In genomic region chr2:27476303-27477192, GRCm38 (mm10) we compare ENCODE assay signal across 8 mouse cellular contexts. TPM values are rescaled to one million over a fixed set of nuclear protein-coding genes. Genes with fewer than 3 reads are reported as not detected.
DNase-seq lines count a peak whose midpoint lies in the region; ATAC-seq and TF ChIP-seq lines count a peak whose summit lies in the region.

No protein-coding gene starts in this region.

- H3K27me3 ChIP-seq in spleen, adult 2 months (ENCODE audit: control insufficient read depth, insufficient read depth, low read length): no peaks in the 10 kb centered on the region
- no peaks in the 10 kb centered on the region for H3K27me3 ChIP-seq in embryonic facial prominence, embryonic 12.5 days
- H3K27me3 ChIP-seq in hindbrain, embryonic 14.5 days (ENCODE audit: control insufficient read depth, insufficient read depth, low read length): no peaks in the 10 kb centered on the region
- no peaks in the 10 kb centered on the region for H3K27me3 ChIP-seq in lung, embryonic 15.5 days

- ATAC-seq in embryonic facial prominence, embryonic 12.5 days (ENCODE audit: insufficient number of reproducible peaks, insufficient read depth, low FRiP score, low TSS enrichment): no peak; the same call in 1 of the 2 replicates
- ATAC-seq in hindbrain, embryonic 14.5 days (ENCODE audit: low FRiP score): no peak
- ATAC-seq in lung, embryonic 15.5 days (ENCODE audit: borderline replicate concordance, extremely low read depth, low FRiP score, low TSS enrichment): no peak

- peaks cover 26% of the 10 kb centered on the region; the same call in 1 of the 2 replicates for H3K4me1 ChIP-seq in spleen, adult 2 months (ENCODE audit: control insufficient read depth, insufficient read depth, insufficient read length)
- peaks cover 38% of the 10 kb centered on the region for H3K4me1 ChIP-seq in embryonic facial prominence, embryonic 12.5 days
- H3K4me1 ChIP-seq in hindbrain, embryonic 14.5 days (replicated peaks; ENCODE audit: control insufficient read depth, insufficient read depth, low read length): peaks cover 34% of the 10 kb centered on the region
- peaks cover 33% of the 10 kb centered on the region for H3K4me1 ChIP-seq in lung, embryonic 15.5 days

- peak overlapping the region; percentile 89 for H3K4me3 ChIP-seq in spleen, adult 2 months (ENCODE audit: extremely low read depth, insufficient read depth, insufficient read length)
- peak overlapping the region; percentile 79 for H3K4me3 ChIP-seq in embryonic facial prominence, embryonic 12.5 days
- H3K4me3 ChIP-seq in hindbrain, embryonic 14.5 days (replicated peaks; ENCODE audit: low read length): peak overlapping the region; percentile 96
- peak overlapping the region; percentile 91 for H3K4me3 ChIP-seq in lung, embryonic 15.5 days

- no peak for DNase-seq in spleen, adult 2 months (ENCODE audit: low read depth in 1 of 2, low spot score in 2 of 2)
- no peak for DNase-seq in spleen, adult 12 weeks (ENCODE audit: low spot score)
- DNase-seq in hindbrain, embryonic 14.5 days (ENCODE audit: low spot score): peak; percentile 34
- DNase-seq in thymus, postnatal 0 days (ENCODE audit: low spot score): no peak
- no peak for DNase-seq in urinary bladder, postnatal 10 days (ENCODE audit: low spot score)
- DNase-seq in right cerebral cortex, adult 2 months (ENCODE audit: low spot score in 2 of 2): no peak

- 0 out of 2 replicates have a peak overlapping the region, but pooled peaks have one; percentile 12 for H3K27ac ChIP-seq in spleen, adult 2 months (ENCODE audit: insufficient read depth, low read length)
- peak overlapping the region; percentile 93 for H3K27ac ChIP-seq in embryonic facial prominence, embryonic 12.5 days
- peak overlapping the region; percentile 96 for H3K27ac ChIP-seq in hindbrain, embryonic 14.5 days
- H3K27ac ChIP-seq in lung, embryonic 15.5 days: peak overlapping the region; percentile 98

- peak overlapping the region; percentile 64 for H3K9ac ChIP-seq in embryonic facial prominence, embryonic 12.5 days
- H3K9ac ChIP-seq in hindbrain, embryonic 14.5 days: peak overlapping the region; percentile 97
- peak overlapping the region; percentile 58 for H3K9ac ChIP-seq in lung, embryonic 15.5 days

- 31% methylated on average over 11 of the region's 11 CpGs for WGBS in spleen, adult 2 months
- 33% methylated on average over 11 of the region's 11 CpGs for WGBS in embryonic facial prominence, embryonic 12.5 days
- 27% methylated on average over 11 of the region's 11 CpGs for WGBS in hindbrain, embryonic 14.5 days
- 24% methylated on average over 11 of the region's 11 CpGs for WGBS in lung, embryonic 15.5 days

- no peaks in the 10 kb centered on the region for H3K9me3 ChIP-seq in embryonic facial prominence, embryonic 12.5 days
- H3K9me3 ChIP-seq in hindbrain, embryonic 14.5 days (ENCODE audit: control insufficient read depth, low read length): no peaks in the 10 kb centered on the region
- no peaks in the 10 kb centered on the region for H3K9me3 ChIP-seq in lung, embryonic 15.5 days

- H3K4me2 ChIP-seq in embryonic facial prominence, embryonic 12.5 days (replicated peaks): peak overlapping the region; percentile 98
- H3K4me2 ChIP-seq in hindbrain, embryonic 14.5 days (replicated peaks): peak overlapping the region; percentile 95
- H3K4me2 ChIP-seq in lung, embryonic 15.5 days: peak overlapping the region; percentile 72

- no peaks in the 10 kb centered on the region for H3K36me3 ChIP-seq in spleen, adult 2 months (ENCODE audit: control insufficient read depth, insufficient read depth, low read length)
- peaks cover 5% of the 10 kb centered on the region; the same call in 1 of the 2 replicates for H3K36me3 ChIP-seq in embryonic facial prominence, embryonic 12.5 days
- no peaks in the 10 kb centered on the region for H3K36me3 ChIP-seq in hindbrain, embryonic 14.5 days (replicated peaks; ENCODE audit: control insufficient read depth, insufficient read depth)
- no peaks in the 10 kb centered on the region for H3K36me3 ChIP-seq in lung, embryonic 15.5 days

- TF ChIP-seq CTCF in spleen, adult 2 months (IDR thresholded peaks at IDR 0.05; ENCODE audit: extremely low read depth, insufficient read depth, insufficient read length, insufficient replicate concordance): no peak

- no peak for TF ChIP-seq POLR2A in spleen, adult 2 months (IDR thresholded peaks at IDR 0.05; ENCODE audit: low read depth, low read length)

RNA-seq across cellular contexts. Expression of gene Brd3, which starts 30.9 kb away (rescaled TPM):
- 18.2 and 23.7 TPM in 2 replicates for polyA plus RNA-seq in spleen, adult 2 months (2012; rRNA removed)
- polyA plus RNA-seq in embryonic facial prominence, embryonic 12.5 days (2016; fragmentation: Nextera tagmentation; extraction: Ambion mirVana): 128 and 144 TPM in 2 replicates
- 132 and 134 TPM in 2 replicates for polyA plus RNA-seq in hindbrain, embryonic 14.5 days (2014; fragmentation: Nextera tagmentation; extraction: Ambion mirVana)
- polyA plus RNA-seq in lung, embryonic 15.5 days (2015; fragmentation: Nextera tagmentation; extraction: Ambion mirVana): 89.1 and 90.0 TPM in 2 replicates
- polyA plus RNA-seq in thymus, postnatal 0 days (2015; fragmentation: Nextera tagmentation; extraction: Ambion mirVana): 68.8 and 74.8 TPM in 2 replicates

RNA-seq across cellular contexts. Expression of gene Brd3os, which starts 34.4 kb away (rescaled TPM):
- 1.8 and 2.4 TPM in 2 replicates for polyA plus RNA-seq in spleen, adult 2 months (2012; rRNA removed)
- polyA plus RNA-seq in embryonic facial prominence, embryonic 12.5 days (2016; fragmentation: Nextera tagmentation; extraction: Ambion mirVana): 14.6 and 15.8 TPM in 2 replicates
- 43.8 and 45.9 TPM in 2 replicates for polyA plus RNA-seq in hindbrain, embryonic 14.5 days (2014; fragmentation: Nextera tagmentation; extraction: Ambion mirVana)
- polyA plus RNA-seq in lung, embryonic 15.5 days (2015; fragmentation: Nextera tagmentation; extraction: Ambion mirVana): 6.2 and 7.1 TPM in 2 replicates
- 2.0 and 2.1 TPM in 2 replicates for polyA plus RNA-seq in thymus, postnatal 0 days (2015; fragmentation: Nextera tagmentation; extraction: Ambion mirVana)

RNA-seq across cellular contexts. Expression of gene Wdr5, which starts 38.4 kb away (rescaled TPM):
- 17.3 and 23.7 TPM in 2 replicates for polyA plus RNA-seq in spleen, adult 2 months (2012; rRNA removed)
- 66.7 and 66.8 TPM in 2 replicates for polyA plus RNA-seq in embryonic facial prominence, embryonic 12.5 days (2016; fragmentation: Nextera tagmentation; extraction: Ambion mirVana)
- 39.1 and 42.1 TPM in 2 replicates for polyA plus RNA-seq in hindbrain, embryonic 14.5 days (2014; fragmentation: Nextera tagmentation; extraction: Ambion mirVana)
- polyA plus RNA-seq in lung, embryonic 15.5 days (2015; fragmentation: Nextera tagmentation; extraction: Ambion mirVana): 60.4 and 61.2 TPM in 2 replicates
- 41.7 and 42.7 TPM in 2 replicates for polyA plus RNA-seq in thymus, postnatal 0 days (2015; fragmentation: Nextera tagmentation; extraction: Ambion mirVana)

RNA-seq across cellular contexts. Expression of gene Vav2, which starts 49.7 kb away (rescaled TPM):
- polyA plus RNA-seq in spleen, adult 2 months (2012; rRNA removed): 53.8 and 67.1 TPM in 2 replicates
- polyA plus RNA-seq in embryonic facial prominence, embryonic 12.5 days (2016; fragmentation: Nextera tagmentation; extraction: Ambion mirVana): 9.0 and 9.8 TPM in 2 replicates
- polyA plus RNA-seq in hindbrain, embryonic 14.5 days (2014; fragmentation: Nextera tagmentation; extraction: Ambion mirVana): 15.0 and 16.0 TPM in 2 replicates
- polyA plus RNA-seq in lung, embryonic 15.5 days (2015; fragmentation: Nextera tagmentation; extraction: Ambion mirVana): 9.0 and 9.7 TPM in 2 replicates
- 6.4 and 7.9 TPM in 2 replicates for polyA plus RNA-seq in thymus, postnatal 0 days (2015; fragmentation: Nextera tagmentation; extraction: Ambion mirVana)

Comparison
In these comparisons a context has a peak if more than half of its experiments do, and no peak if none do; other contexts are left out.
1. H3K27ac ChIP-seq: peak in every context shown above with its lines; median percentile 98 in lung, embryonic 15.5 days; 96 in hindbrain, embryonic 14.5 days; 93 in embryonic facial prominence, embryonic 12.5 days; 12 in spleen, adult 2 months.